Mouse (Mus musculus): ENCODE data around the gene Wdr72.
A peak's percentile ranks its signal among the peaks of the same experiment; 100 is the strongest.

Wdr72 gene

DNA sequence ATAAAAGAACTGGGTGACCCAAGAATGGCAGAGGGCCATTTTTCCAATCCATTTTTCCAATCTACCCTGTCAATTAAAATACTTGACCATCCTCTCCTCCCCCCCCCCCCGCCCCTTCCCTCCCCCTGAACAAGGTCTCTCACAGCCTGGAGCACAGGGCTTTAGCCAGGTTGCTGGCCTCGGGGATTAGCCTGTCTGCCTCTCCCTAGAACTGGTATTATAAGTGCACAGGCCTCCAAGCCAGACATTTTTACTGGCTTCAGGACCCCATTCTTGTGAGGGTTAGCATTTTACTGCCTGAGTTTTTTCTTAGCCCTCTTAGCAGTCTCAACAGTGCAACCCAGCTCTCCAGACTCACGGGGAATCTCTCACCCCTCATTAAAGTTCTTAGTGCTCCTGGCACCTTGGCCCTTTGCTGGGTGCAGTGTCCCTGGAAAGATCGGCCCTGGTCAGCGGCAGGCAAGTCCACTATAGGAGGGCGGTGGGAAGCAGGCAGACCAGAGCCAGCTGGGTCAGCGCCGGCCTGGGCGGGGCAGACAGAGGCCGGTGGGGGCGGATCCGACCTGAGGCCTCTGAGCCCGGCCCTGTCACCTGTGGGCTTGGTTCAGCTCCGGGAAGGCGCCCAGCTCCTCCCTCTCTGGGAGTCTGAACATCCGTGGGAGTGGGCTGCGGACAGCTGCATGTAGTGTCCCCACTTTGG is at the start of gene Wdr72:
Wdr72 (plus strand) TSS at position 596 of the 700 bp plus-strand sequence.
- no peak for DNase-seq

DNA sequence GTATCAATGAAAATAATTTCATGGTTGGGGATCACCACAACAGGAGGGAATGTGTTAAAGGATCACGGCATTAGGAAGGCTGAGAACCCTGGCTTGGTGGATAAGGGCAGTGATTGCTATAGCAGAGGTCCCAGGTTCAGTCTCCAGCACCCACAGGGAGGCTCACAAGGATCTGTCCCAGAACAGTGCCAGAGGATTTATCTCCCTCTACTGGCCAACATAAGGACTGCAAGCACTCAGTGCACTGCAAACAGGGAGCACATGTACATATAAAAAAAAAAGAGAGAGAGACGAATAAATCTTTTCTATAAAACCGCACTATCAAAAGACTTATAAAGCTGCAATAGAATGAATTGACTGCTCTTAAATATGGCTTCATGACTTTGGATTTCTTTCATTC is 43.9 kb upstream of the Wdr72 start:
- no peak for DNase-seq

DNA sequence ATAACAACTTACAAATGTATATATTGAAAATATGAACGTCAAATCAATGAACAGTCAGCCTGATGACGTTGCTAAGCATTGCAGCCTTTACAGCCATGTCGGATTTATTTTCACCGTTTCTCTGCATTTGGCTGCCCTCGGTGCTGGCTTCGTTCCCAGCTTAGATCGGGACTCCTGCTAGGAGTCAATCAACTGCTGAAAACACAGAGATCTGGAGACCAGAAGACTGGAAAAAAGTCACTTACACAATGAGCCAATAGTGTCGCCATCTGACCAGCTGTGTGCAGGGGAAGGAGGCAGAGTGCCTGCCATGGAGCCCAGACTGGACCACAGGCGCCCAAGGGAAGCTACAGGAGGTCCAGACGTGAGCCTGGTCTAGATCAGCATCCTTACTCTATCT is 43.4 kb upstream of the Wdr72 start:
- no peak for DNase-seq

DNA sequence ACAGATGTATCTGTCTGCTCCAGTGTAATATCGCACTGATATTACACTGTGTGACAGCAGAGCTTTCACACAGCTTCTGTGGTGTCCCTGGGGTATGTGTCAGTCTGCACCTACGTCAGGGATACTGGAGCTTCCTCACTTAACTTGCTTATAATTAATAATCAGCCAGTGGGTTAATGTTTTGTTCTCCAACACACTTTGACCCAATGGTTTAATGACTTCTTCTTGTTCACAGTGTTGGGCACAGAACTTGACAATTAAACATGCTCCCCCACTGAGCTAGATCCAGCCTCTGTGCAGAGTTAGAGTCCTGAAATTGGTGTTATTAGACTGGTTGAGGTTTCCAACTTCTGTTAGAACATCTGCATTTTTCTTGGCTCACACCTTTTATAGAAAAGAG is 34.2 kb upstream of the Wdr72 start:
- no peak for DNase-seq

DNA sequence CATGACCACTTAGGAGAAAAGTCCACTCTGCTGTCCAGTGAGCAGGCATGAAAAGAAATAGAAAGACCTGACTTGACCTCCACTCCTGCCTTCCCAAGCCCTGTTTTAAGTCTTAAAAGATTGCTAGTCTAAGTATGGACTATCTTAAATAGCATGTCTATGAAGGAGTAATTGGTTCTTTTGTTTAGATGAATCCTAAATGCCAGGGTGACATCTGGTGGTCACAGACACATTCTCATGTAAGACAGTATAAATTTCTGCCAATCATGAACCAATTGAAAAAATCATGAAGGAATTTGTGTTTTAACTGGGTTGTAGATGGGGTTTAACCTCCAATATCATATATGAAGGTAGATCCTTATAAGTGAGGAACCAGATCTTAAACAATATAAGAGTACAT is 31.7 kb upstream of the Wdr72 start:
- DNase-seq = no peak

DNA sequence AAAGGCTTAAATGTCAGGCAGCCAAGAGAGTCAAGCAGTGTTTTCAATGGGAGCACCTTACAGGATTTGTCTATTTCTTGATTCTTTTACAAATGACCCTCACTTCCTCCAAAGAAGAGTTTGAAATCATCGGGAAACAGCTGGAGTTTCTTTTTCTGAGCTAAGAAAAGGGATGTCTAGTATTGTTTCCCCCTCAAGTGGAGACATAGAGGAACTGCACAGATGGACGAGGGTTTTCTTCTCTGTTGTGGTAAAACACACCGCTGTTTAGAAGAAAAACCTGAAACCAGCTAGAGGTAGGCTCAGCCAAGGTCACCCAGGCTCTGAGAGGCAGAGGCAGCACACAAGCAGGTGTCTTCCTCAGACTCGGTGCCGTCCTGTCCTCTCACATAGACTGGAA is 29.9 kb upstream of the Wdr72 start:
- no peak for DNase-seq

DNA sequence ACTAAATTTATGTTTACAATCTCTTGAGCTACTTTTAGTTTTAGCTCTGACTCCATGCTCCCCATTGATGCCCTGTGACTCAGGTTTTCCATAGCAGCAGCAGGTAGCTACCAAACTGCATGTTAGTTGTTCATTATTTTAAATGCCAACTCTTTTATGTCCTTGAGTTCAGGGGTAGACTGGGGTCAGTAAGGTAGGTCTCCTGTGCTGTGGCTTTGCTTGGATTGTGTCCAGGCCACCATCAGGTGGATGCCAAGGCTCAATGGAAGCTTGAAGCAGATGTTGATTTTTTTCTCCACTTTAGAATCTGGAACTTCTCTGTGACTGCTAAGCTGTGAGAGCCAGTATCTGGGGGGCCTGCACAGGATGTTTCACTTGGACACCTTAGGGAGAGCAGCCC is 8.6 kb upstream of the Wdr72 start:
- DNase-seq = no peak

DNA sequence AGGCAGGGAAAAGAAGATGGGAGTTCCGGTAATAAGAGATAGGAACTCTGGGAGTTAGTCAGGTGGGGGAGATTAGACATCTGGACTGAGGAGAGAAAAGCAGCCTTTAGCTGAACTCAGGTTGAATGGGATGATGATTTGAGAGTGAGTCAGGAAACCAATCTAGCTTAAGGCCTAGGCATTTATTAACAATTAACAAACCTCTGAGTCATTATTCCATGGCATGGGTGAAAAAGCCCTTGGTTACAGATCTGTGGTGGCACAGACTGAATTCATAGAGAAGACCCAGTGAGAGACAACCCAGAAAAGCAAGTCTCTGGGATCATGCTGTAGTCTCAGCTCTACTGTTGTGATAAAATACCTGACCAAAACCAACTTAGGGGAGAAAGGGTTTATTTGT is 7.5 kb upstream of the Wdr72 start:
- DNase-seq = no peak

DNA sequence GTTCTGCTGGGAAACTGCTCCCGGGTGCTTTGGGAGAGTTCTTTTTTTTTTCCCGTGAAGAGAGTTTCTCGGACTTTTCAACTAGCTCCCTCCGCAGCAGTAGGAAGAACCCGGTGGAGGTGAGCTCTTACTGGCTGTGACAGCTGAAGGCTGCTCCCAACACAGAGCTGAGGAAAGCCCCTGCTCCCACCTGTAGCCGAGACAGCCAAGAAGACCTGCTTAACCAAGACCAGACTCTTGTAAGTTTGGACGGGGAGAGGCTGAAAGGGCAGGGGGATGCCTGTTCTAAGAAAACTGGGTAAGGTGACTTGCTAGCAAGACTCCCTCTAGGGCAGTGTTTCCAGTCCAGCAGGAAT is 283 bp downstream of the Wdr72 start:
- no peak for DNase-seq

DNA sequence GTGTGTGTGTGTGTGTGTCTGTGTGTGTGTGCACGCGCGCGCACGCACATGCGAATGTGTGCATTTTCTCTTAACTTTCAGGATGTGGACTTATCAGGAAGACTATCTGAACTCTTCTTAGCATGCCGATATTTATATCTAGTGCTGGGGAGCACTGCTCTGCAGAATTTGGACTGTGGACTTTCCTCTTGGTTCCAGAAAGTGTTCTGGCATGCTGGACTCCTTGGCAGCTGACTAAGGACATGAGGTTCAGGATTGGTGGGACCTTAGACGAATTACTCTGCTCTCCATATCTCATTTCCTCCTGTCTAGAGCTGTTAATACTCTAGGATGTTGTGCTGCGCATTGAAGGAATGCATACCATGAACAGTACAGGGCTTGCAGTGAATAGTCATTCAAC is 2.4 kb downstream of the Wdr72 start:
- no peak for DNase-seq

DNA sequence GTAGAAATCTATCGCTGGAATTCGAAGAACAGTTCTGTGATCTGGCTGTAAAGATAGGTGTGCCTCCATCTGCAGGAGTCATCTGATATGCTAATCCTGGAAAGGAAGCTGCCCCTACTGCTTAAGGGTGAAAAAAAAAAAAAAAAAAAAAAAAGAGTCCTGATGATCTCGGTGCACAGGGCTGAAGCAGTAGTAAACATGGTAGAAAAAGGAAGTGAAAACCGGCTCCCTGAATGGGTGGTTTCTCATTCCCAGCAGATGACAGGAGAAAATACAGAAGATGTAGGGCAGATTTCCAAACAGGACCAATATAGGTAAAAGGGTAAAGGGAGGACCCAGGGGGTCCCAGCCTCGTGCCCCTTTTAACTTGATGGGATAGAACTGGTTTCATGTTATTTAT is 16.1 kb downstream of the Wdr72 start:
- no peak for DNase-seq

DNA sequence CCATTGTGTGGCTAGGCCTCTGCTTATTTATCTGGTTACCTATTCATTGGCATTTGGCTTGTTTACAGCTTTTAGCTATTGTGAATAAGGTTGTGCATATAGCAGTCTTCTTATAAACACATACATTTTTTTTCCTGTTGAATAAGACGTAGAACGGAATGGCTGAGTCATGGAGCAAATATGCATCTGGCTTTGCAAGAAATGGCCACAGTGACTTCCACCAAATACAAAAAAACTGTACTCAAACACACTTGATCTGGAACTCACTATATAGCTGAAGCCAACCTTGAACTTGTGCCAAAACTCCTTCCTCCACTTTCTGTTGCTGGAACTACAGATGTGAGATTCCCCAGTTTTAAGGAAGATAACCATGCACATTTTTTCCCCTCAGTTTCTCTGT is 23.9 kb downstream of the Wdr72 start:
- DNase-seq = no peak

DNA sequence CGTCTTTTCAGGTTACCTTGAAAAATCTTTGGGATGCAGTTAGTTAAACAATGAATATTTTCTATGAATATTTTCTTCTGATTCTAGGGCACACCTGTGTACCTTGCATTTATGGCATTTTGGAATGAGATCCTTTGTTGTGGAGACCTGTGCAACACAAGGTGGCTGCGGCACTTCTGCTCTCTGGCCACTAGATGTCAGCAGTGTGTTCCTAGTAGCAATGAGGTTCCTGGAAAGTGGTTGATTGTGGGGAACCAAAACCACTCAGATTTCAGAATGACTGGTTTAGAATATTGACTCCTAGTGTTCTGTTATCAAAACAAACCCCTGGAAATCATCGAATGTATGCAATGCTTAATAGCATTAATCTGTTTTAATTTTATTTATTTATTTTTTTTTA is 31.7 kb downstream of the Wdr72 start:
- peak; percentile 39 for DNase-seq

DNA sequence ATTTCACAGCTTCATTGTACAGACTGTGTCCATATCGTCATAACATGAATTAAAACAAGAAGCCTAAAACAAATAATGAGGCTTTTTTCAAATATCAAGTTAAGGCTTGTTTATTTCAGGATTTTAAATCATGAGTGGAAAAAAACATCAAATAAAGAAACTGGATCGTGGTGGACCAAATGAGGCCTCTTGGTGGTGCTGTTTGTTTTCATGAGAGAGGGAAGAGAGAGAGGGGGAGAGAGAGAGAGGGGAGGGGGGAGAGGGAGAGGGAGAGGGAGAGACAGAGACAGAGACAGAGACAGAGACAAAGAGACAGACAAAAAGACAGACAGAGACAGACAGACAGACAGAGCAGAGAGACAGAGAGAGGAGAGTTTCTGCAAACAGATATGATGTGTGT is 32.5 kb downstream of the Wdr72 start:
- no peak for DNase-seq

DNA sequence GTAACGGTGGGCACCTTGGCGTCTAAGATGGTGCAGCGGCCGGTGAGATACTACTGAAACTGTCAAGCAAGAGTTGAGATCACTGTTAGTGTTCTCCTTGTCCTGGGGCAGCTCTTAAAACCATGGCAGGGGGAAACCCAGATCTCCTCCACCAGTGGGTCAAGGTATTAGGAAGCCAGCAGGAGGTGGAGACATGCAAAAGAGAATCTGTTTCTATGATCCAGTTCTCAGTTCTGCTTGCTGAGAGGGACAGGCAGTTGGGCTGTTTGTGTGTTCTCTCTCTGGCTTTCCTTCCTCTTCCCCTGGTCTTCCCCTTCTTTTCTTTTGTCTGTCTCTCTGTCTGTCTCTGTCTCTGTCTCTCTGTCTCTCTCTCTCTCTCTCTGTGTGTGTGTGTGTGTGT is 35.0 kb downstream of the Wdr72 start:
- no peak for DNase-seq

DNA sequence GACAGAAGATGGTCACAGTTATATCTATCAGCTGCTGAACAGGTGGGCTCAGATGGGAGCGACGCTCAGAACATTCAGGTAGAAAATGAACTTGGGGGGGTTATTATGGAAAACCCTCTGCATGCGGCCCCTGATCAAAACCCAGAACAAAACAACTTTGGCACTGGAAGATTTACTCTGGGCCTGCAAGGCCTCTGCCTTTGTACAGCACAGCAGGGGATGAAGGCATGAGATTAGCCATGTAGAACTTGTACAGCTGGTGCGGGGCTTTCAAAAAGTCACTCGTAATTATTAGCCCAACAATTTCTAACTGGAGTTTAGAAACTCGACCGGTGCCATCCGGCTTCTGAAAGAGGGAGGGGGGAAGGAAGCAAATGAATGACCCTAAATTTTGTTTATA is 38.1 kb downstream of the Wdr72 start:
- no peak for DNase-seq

DNA sequence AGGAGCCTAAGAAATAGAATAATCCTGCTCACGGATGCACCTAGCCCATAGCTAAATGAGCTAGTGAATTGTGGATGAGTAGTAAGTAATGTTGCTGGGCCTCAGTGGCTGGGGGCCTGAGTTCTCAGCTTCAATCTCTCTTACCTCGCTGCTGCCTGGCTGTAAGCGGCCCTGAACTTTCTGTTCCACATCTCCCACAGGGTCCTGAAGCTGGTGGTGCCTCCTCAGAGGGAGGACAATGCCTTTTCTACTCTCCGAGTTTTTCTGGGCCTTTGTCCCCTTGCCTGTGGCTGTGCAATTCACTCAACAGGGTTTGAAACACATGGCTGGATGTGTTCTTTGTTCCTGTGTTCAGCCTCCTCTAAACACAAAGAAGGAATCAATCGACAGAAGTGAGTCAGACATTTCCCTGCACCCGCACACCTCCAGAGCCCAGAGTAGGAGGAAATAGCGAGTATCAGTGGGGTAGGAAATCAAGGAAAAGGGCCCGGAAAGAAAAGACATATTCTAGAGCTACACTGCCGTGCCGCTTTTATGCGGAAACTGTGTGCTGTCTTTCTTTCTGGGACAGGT is 50.3 kb downstream of the Wdr72 start:
- DNase-seq = no peak

DNA sequence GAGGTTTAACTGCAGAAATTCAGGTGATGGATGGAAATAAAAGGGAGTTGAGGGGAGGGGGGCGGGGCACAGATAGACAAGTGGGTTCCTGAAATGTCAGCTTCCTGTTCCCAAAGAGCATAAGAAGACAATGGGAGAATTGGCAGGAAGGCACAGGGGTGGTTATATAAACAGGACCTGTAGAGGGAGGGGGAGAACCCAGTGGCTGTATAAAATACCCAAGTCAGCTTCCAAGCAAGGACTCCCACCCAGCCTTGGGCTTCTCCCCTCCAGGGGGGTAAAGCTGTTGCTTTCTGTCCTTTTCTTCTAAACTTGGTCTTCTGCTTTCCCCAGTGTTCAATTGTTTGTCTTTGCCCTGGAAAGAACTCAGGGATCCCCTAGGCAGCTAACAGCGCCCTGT is 55.5 kb downstream of the Wdr72 start:
- DNase-seq = no peak

DNA sequence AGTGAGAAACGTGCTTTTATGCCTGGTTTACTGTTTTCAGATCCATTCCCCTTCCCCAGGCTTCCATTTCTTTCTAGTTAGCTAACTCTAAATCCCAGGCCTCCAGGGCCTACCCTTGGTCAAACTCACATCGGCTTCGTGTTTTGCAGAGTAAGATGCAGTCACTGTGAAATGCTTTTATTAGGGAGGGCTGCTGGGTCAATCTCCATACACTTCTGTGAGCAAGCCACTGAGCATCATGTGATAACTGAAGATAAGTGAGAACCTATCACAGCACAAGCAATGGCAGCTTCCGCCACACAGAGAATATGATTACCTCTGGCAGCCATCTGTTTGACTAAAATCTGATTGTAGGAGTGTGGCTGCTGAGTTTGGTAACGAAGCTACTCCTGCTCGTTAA is 59.7 kb downstream of the Wdr72 start:
- no peak for DNase-seq

DNA sequence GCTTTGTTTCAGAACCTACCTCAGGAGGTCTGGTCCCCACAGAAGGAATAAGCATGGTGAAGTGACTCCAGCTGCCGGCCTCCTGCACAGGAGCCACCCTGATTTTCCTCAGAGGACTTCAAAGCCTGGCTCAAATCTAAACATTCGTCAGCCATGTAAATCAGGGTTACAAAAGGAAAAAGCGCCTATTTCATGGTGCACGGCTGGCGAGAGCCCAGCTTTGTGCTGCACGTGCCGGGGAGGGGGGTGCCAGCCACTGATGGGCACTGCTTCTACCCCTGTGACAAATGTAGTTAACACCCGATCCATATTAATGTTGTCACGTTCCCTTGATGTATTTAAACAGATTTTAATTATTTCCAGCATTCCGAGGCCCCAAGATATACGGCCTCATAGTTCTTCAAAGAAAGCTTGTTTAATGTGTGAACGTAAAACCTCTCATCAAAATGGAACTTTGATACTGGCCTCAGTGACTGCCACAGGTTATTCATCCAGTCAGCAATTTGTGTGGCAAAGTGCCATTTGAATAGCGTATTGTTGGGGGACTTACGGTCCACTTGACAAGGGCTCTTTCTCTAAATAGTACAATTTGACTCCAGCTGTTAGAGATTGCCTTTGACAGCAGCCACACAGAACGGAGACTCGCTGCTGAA is 76.7 kb downstream of the Wdr72 start:
- no peak for DNase-seq

DNA sequence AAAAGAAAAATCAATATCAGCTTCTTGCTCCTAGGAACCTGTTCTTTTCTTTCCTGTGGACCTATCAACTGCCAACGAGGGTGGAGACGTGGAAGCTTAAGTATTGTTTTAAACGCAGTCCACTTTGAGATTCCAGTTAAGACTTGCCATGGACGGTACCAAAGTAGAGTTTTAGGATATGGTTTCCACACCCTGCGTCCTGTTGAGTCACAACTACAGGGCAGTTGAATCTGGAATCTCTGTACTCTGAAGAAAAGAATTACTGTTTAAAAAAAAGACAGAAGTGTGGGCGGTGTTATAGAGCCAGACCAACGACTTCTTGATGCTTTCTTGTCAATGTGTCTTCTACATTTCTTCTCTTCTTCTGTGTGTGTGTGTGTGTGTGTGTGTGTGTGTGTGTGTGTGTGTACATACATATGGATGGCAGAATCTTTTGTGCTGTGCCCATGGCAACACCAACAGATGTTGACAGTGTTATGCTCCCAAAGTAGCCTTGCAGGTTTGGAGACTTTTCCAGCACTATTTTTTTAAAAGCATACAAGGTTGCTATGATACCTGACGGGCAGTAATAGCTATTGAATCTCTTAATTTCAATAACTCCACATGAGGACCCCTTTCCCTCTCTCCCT is 77.4 kb downstream of the Wdr72 start:
- no peak for DNase-seq

DNA sequence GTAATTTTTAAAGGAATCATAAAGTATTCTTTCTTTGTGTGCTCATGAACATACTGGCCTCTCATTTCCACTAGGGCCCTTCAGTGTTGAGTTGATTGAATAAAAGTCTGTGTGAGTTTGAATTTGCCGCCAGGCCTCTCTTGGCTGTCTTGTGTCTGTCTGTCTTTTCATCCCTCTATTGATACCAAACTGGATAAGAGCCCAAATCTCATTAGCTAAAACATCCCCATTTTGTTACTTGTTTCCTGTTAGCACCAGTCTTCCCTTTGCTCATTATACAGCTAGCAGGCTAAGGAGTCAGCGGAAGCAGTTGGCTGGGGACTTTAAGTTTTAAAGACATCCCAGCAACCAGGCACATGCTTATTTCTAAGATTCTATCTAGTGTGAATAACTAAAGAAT is 84.7 kb downstream of the Wdr72 start:
- DNase-seq = no peak

DNA sequence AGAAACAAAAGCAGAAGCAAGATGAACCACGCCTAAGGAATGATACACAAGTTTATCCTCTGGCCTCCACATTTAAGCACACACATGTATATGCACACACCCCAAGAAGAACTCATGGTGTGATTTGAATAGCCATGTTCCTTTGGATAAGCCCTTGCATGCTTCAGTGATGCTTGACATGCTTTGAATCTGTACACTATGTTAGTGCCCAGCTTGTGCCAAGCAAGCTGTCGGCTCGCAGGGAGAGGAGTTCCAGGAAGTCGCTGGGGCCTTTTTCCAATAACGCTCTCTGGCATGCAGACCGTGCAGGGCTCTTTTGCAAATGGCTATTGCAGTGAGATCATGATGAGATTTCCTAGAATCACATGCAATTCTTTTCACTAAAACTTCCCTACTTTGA is 118.1 kb downstream of the Wdr72 start:
- no peak for DNase-seq

DNA sequence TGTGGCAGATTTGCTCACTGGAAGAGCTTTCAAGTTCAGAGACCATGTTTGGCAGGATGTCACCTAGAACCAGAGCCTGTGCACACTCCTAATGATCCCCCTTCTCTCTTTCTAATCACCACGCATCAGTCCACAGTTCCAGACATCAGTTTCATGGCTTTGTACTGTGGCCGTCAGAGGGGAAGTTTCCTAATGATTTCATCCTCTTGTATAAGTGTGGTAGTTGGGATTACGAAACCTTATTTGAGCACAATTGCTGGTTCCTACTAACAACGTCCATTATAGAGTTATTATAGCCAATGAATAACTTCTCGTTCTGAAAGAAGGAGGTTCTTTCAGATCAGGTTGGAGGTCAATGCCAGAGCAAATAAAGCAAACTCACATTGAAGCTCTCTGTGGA is 131.1 kb downstream of the Wdr72 start:
- no peak for DNase-seq
